Mouse (Mus musculus) right cerebral cortex, postnatal 36 days (tissue): ENCODE measurements at regions not wholly inside any gene's neighbourhood (a gene's known extent, or its start where the extent isn't known, plus 50 kb on each side); places are given as distances from the start of the nearest gene placed in this dataset.

Experiments
- DNase-seq, 2 experiments: peaks; one replicate each; pipeline ENCODE4 v3.0.0; 2022; ENCODE audit warnings: low spot score in 2 of 2, mixed read lengths in 1 of 2

- DNase-seq, result no peak
These were observed 211.7 kb upstream of the Onecut1 start for GRCm38 (mm10) chr9:74650036-74650435.

GRCm38 (mm10) chr9:74655956-74656355 is 205.8 kb upstream of the Onecut1 start:
- no peak for DNase-seq

- no peak for DNase-seq
These were observed 205.3 kb upstream of the Onecut1 start for GRCm38 (mm10) chr9:74656392-74656791.

GRCm38 (mm10) chr9:74671356-74671952 is 190.3 kb upstream of the Onecut1 start:
- DNase-seq, result no peak

GRCm38 (mm10) chr9:74672261-74672660 is 189.5 kb upstream of the Onecut1 start:
- no peak for DNase-seq

GRCm38 (mm10) chr9:74698229-74698628 is 163.5 kb upstream of the Onecut1 start:
- no peak for DNase-seq

- DNase-seq, result no peak
These were observed 156.0 kb upstream of the Onecut1 start for GRCm38 (mm10) chr9:74705698-74706097.

- DNase-seq, result no peak
These were observed 154.1 kb upstream of the Onecut1 start for GRCm38 (mm10) chr9:74707608-74708007.

- DNase-seq, result no peak
These were observed 150.0 kb upstream of the Onecut1 start for GRCm38 (mm10) chr9:74711698-74712097.

- no peak for DNase-seq
These were observed 129.3 kb upstream of the Onecut1 start for GRCm38 (mm10) chr9:74732451-74732850.

- DNase-seq, result no peak
These were observed 119.8 kb upstream of the Onecut1 start for GRCm38 (mm10) chr9:74741949-74742348.

- DNase-seq, result peak in 1 of 2 experiments; percentile 9
These were observed 113.8 kb upstream of the Onecut1 start for GRCm38 (mm10) chr9:74747886-74748285.

- DNase-seq, result no peak
These were observed 103.7 kb upstream of the Onecut1 start for GRCm38 (mm10) chr9:74758025-74758424.

- no peak for DNase-seq
These were observed 102.8 kb upstream of the Onecut1 start for GRCm38 (mm10) chr9:74758876-74759275.

- no peak for DNase-seq
These were observed 81.3 kb upstream of the Onecut1 start for GRCm38 (mm10) chr9:74780419-74780818.

GRCm38 (mm10) chr9:74793394-74793793 is 68.3 kb upstream of the Onecut1 start:
- no peak for DNase-seq

- no peak for DNase-seq
These were observed 65.7 kb upstream of the Onecut1 start for GRCm38 (mm10) chr9:74795994-74796393.

GRCm38 (mm10) chr9:74797272-74797844 is 64.4 kb upstream of the Onecut1 start:
- no peak for DNase-seq

GRCm38 (mm10) chr9:74801091-74801490 is 60.6 kb upstream of the Onecut1 start:
- DNase-seq, result no peak

GRCm38 (mm10) chr9:74811437-74811836 is 50.3 kb upstream of the Onecut1 start:
- no peak for DNase-seq
